Mouse (Mus musculus) lung, embryonic 14.5 days (tissue): ENCODE data around the gene Usmg5. TPM values are rescaled to one million over a fixed set of nuclear protein-coding genes. Genes with fewer than 3 reads are reported as not detected.

Experiments used
- ATAC-seq: fragments of 200-750 bp; cut with Nextera tagmentation; 2 replicates; pipeline ENCODE4 v1.8.0; 2017; ENCODE audit warnings: mild to moderate bottlenecking, moderate TSS enrichment, moderate library complexity; ENCODE audit not compliant: insufficient read depth
- DNase-seq: peaks from one replicate; pipeline ENCODE4 v3.0.0-alpha.2; 2015
- H3K27ac ChIP-seq: fragments of 300-500 bp; sonication (generic); 2 replicates; pipeline ENCODE4 v1.5.1; 2014; ENCODE audit warnings: low read depth, mild to moderate bottlenecking, moderate library complexity
- H3K27me3 ChIP-seq: fragments of 300-500 bp; sonication (generic); 2 replicates; pipeline ENCODE4 v1.6.1; 2014; ENCODE audit warnings: low read length, control low read depth; ENCODE audit not compliant: insufficient read depth
- H3K36me3 ChIP-seq: fragments of 300-500 bp; sonication (generic); 2 replicates; pipeline ENCODE4 v1.6.1; 2014; ENCODE audit warnings: control low read depth; ENCODE audit not compliant: insufficient read depth
- H3K4me1 ChIP-seq: fragments of 300-500 bp; sonication (generic); 2 replicates; pipeline ENCODE4 v1.6.1; 2014; ENCODE audit warnings: antibody characterized with exemption, control low read depth; ENCODE audit not compliant: insufficient read depth
- H3K4me2 ChIP-seq: fragments of 300-500 bp; sonication (generic); 2 replicates; pipeline ENCODE4 v1.6.1; 2014; ENCODE audit warnings: mild to moderate bottlenecking
- H3K4me3 ChIP-seq: fragments of 300-500 bp; sonication (generic); 2 replicates; pipeline ENCODE4 v1.5.1; 2014; ENCODE audit warnings: low read depth, low read length
- H3K9ac ChIP-seq: fragments of 300-500 bp; sonication (generic); 2 replicates; pipeline ENCODE4 v1.6.1; 2014
- H3K9me3 ChIP-seq: fragments of 300-500 bp; sonication (generic); 2 replicates; pipeline ENCODE4 v1.6.1; 2016; ENCODE audit warnings: low read depth, low read length, control low read depth
- CTCF ChIP-seq: IDR thresholded peaks from 2 replicates; pipeline ENCODE4 v1.5.1; 2016; ENCODE audit warnings: antibody characterized with exemption, low read depth
- WGBS: fragments of 180-500 bp; shearing (Covaris S2); extraction: QIAGEN DNeasy Blood & Tissue Kit; methylation state at CpG from one replicate; pipeline ENCODE4 v1.1.7; 2014; 5-methylcytosine and 5-hydroxymethylcytosine counted together
- polyA plus RNA-seq: library from polyadenylated mRNA; unstranded; fragments of >200 nt; fragmentation: Nextera tagmentation; extraction: Ambion mirVana; gene quantifications from 2 replicates; pipeline ENCODE4 v1.2.1, GENCODE M21; 2014

Usmg5 gene
- polyA plus RNA-seq, 1 experiment from 2014 or later, result 956 TPM

- H3K9ac ChIP-seq, result no peak overlapping the region
- no peaks in the 10 kb centered on the region for H3K9me3 ChIP-seq
- no peak overlapping the region for H3K4me2 ChIP-seq
- WGBS, result 85% methylated on average over 5 of the region's 5 CpGs
- no peak for DNase-seq
- H3K4me3 ChIP-seq, result no peak overlapping the region
- no peak overlapping the region for H3K27ac ChIP-seq
- no peaks in the 10 kb centered on the region for H3K27me3 ChIP-seq
- no peaks in the 10 kb centered on the region for H3K4me1 ChIP-seq
- peaks cover 93% of the 10 kb centered on the region for H3K36me3 ChIP-seq
- no peak for ATAC-seq
- no peak for TF ChIP-seq CTCF
These were observed 10.6 kb upstream of the Usmg5 start for GRCm38 (mm10) chr19:47101080-47101479.

- ATAC-seq (peak; percentile 75), DNase-seq (no peak)
- 2% methylated on average over 36 of the region's 36 CpGs for WGBS
- Histone ChIP-seq H3K4me2 (peak overlapping the region; percentile 76), H3K36me3 (peaks cover 38% of the 10 kb centered on the region), H3K9ac (peak overlapping the region; percentile 98), H3K4me1 (peaks cover 4% of the 10 kb centered on the region; the same call in 1 of the 2 replicates), H3K27me3 (no peaks in the 10 kb centered on the region), H3K27ac (peak overlapping the region; percentile 79), H3K4me3 (peak overlapping the region; percentile 98), H3K9me3 (no peaks in the 10 kb centered on the region)
- TF ChIP-seq CTCF, result no peak
These were observed 525 bp downstream of the Usmg5 start for GRCm38 (mm10) chr19:47089718-47090525.

GRCm38 (mm10) chr19:47088226-47088625 is 2.2 kb downstream of the Usmg5 start:
- Histone ChIP-seq H3K4me1 (peaks cover 4% of the 10 kb centered on the region; the same call in 1 of the 2 replicates), H3K36me3 (peaks cover 42% of the 10 kb centered on the region), H3K27me3 (no peaks in the 10 kb centered on the region), H3K4me3 (no peak overlapping the region), H3K9ac (no peak overlapping the region), H3K27ac (no peak overlapping the region), H3K9me3 (no peaks in the 10 kb centered on the region), H3K4me2 (no peak overlapping the region)
- no peak for DNase-seq
- TF ChIP-seq CTCF, result no peak
- no peak for ATAC-seq
- WGBS, result 86% methylated on average over 3 of the region's 3 CpGs

GRCm38 (mm10) chr19:47067924-47068611 is 22.4 kb downstream of the Usmg5 start:
- Histone ChIP-seq H3K9me3 (no peaks in the 10 kb centered on the region), H3K36me3 (peaks cover 24% of the 10 kb centered on the region), H3K27me3 (no peaks in the 10 kb centered on the region), H3K4me1 (peaks cover 3% of the 10 kb centered on the region; the same call in 1 of the 2 replicates), H3K4me3 (peak overlapping the region; percentile 99), H3K9ac (peak overlapping the region; percentile 88), H3K27ac (peak overlapping the region; percentile 88), H3K4me2 (peak overlapping the region; percentile 80)
- TF ChIP-seq CTCF, result no peak; the same call in 1 of the 2 replicates
- ATAC-seq (peak; percentile 95), DNase-seq (peak; percentile 93)
- WGBS, result 0% methylated on average over 62 of the region's 72 CpGs

- H3K27me3 ChIP-seq, result no peaks in the 10 kb centered on the region
- DNase-seq, result peak; percentile 99
- H3K36me3 ChIP-seq, result peaks cover 16% of the 10 kb centered on the region
- H3K9me3 ChIP-seq, result no peaks in the 10 kb centered on the region
- H3K9ac ChIP-seq, result peak within 1 kb of the TSS; percentile 88
- H3K4me3 ChIP-seq, result peak within 1 kb of the TSS; percentile 99
- TF ChIP-seq CTCF, result peak; percentile 23; the same call in 1 of the 2 replicates
- H3K4me1 ChIP-seq, result peaks cover 3% of the 10 kb centered on the region; the same call in 1 of the 2 replicates
- 8% methylated on average over 49 of the region's 49 CpGs for WGBS
- peak; percentile 79 for ATAC-seq
- H3K27ac ChIP-seq, result peak within 1 kb of the TSS; percentile 88
- peak within 1 kb of the TSS; percentile 80 for H3K4me2 ChIP-seq
These were observed 23.2 kb downstream of the Usmg5 start, which contains the start of gene Taf5 for GRCm38 (mm10) chr19:47067096-47067882. Gene Taf5, plus strand, starts transcription at chr19:47067746.

- Histone ChIP-seq H3K27me3 (no peaks in the 10 kb centered on the region), H3K4me2 (no peak overlapping the region), H3K27ac (no peak overlapping the region), H3K4me1 (peaks cover 3% of the 10 kb centered on the region; the same call in 1 of the 2 replicates), H3K36me3 (peaks cover 2% of the 10 kb centered on the region; the same call in 1 of the 2 replicates), H3K9me3 (no peaks in the 10 kb centered on the region), H3K4me3 (no peak overlapping the region), H3K9ac (no peak overlapping the region)
- 85% methylated on average over 3 of the region's 3 CpGs for WGBS
- DNase-seq (no peak), ATAC-seq (no peak)
- peak; percentile 35 for TF ChIP-seq CTCF
These were observed 24.6 kb downstream of the Usmg5 start for GRCm38 (mm10) chr19:47065860-47066259.
